Mouse (Mus musculus): Measurements from ENCODE around the gene Cherp. TPM values are rescaled to one million over a fixed set of nuclear protein-coding genes. Genes with fewer than 3 reads are reported as not detected.

Cherp gene
- polyA plus RNA-seq, 1 experiment from 2014 or later = 15.6 TPM

- TF ChIP-seq CTCF (IDR thresholded peaks at IDR 0.05; ENCODE audit: low read depth) (no peak), EP300 (optimal IDR thresholded peaks at IDR 0.05) (no peak)
- Histone ChIP-seq H3K4me2 (replicated peaks; ENCODE audit: low read depth) (no peak overlapping the region), H3K4me1 (replicated peaks; ENCODE audit: control insufficient read depth, insufficient read depth) (peaks cover 7% of the 10 kb centered on the region; the same call in 1 of the 2 replicates), H3K27me3 (ENCODE audit: control insufficient read depth, insufficient read depth, low read length) (no peaks in the 10 kb centered on the region), H3K4me3 (ENCODE audit: low read depth, low read length) (no peak overlapping the region), H3K9me3 (ENCODE audit: control insufficient read depth, low read length) (no peaks in the 10 kb centered on the region), H3K9ac (ENCODE audit: low read length) (no peak overlapping the region), H3K36me3 (ENCODE audit: control insufficient read depth, insufficient read depth, low read length) (no peaks in the 10 kb centered on the region; the same call in 1 of the 2 replicates), H3K27ac (replicated peaks) (no peak overlapping the region)
- no peak for ATAC-seq (ENCODE audit: low FRiP score, low TSS enrichment)
- WGBS = 88% methylated on average over 4 of the region's 4 CpGs
- no peak for DNase-seq (ENCODE audit: low spot score)
Measured at GRCm38 (mm10) chr8:72418073-72418472, 57.0 kb downstream of the Cherp start.

GRCm38 (mm10) chr8:72415252-72415651 lies 59.8 kb downstream of the Cherp start:
- 51% methylated on average over 2 of the region's 2 CpGs for whole genome bisulfite sequencing
- Histone ChIP-seq H3K27ac (replicated peaks) (no peak overlapping the region), H3K27me3 (ENCODE audit: control insufficient read depth, insufficient read depth, low read length) (no peaks in the 10 kb centered on the region), H3K4me1 (replicated peaks; ENCODE audit: control insufficient read depth, insufficient read depth) (peaks cover 4% of the 10 kb centered on the region; the same call in 1 of the 2 replicates), H3K9me3 (ENCODE audit: control insufficient read depth, low read length) (no peaks in the 10 kb centered on the region), H3K9ac (ENCODE audit: low read length) (no peak overlapping the region; the same call in 1 of the 2 replicates), H3K36me3 (ENCODE audit: control insufficient read depth, insufficient read depth, low read length) (no peaks in the 10 kb centered on the region; the same call in 1 of the 2 replicates), H3K4me2 (replicated peaks; ENCODE audit: low read depth) (no peak overlapping the region), H3K4me3 (ENCODE audit: low read depth, low read length) (no peak overlapping the region)
- DNase-seq (ENCODE audit: low spot score) (no peak), ATAC-seq (ENCODE audit: low FRiP score, low TSS enrichment) (no peak)
- TF ChIP-seq CTCF (IDR thresholded peaks at IDR 0.05; ENCODE audit: low read depth) (no peak), EP300 (optimal IDR thresholded peaks at IDR 0.05) (no peak)

DNA sequence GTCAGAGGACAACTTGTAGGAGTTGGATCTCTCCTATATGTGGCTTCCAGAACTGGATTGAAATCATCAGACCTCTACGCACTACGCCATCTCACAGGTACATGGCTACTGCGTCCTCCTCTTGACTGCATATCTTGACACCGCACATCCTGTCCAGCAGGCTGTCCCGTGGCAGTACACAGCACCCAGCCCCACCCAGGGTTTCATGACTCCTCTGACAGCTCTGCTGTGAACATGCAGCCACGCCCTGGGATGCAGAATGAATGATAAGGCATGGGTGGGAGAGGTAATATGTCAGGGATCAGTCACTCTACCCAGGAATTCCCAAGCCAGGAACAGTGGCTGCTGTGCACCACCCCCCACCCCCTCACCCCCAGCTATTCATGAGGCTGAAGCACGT lies 61.2 kb downstream of the Cherp start:
- DNase-seq (ENCODE audit: low spot score) (peak; percentile 55), ATAC-seq (ENCODE audit: low FRiP score, low TSS enrichment) (peak; percentile 80)
- no peak overlapping the region for H3K4me2 ChIP-seq (replicated peaks; ENCODE audit: low read depth)
- no peaks in the 10 kb centered on the region for H3K9me3 ChIP-seq (ENCODE audit: control insufficient read depth, low read length)
- no peaks in the 10 kb centered on the region for H3K27me3 ChIP-seq (ENCODE audit: control insufficient read depth, insufficient read depth, low read length)
- no peak for TF ChIP-seq EP300 (optimal IDR thresholded peaks at IDR 0.05)
- no peak; the same call in 1 of the 2 replicates for TF ChIP-seq CTCF (IDR thresholded peaks at IDR 0.05; ENCODE audit: low read depth)
- 65% methylated on average over 7 of the region's 7 CpGs for WGBS
- peak overlapping the region; percentile 85 for H3K27ac ChIP-seq (replicated peaks)
- no peak overlapping the region for H3K4me3 ChIP-seq (ENCODE audit: low read depth, low read length)
- H3K4me1 ChIP-seq (replicated peaks; ENCODE audit: control insufficient read depth, insufficient read depth) = no peaks in the 10 kb centered on the region
- no peak overlapping the region for H3K9ac ChIP-seq (ENCODE audit: low read length)
- H3K36me3 ChIP-seq (ENCODE audit: control insufficient read depth, insufficient read depth, low read length) = no peaks in the 10 kb centered on the region; the same call in 1 of the 2 replicates

Small RNA genes within 50 kb of the gene (microRNA-seq; reads per million reads assigned to microRNA genes)
- 0.96 reads per million for gene Mir7068

Other genes with a start within 250 kb of the Cherp start
- gene Ap1m1, start 235.2 kb downstream of the Cherp start, polyA plus RNA-seq (2015; fragmentation: Nextera tagmentation; extraction: Ambion mirVana) = 38.2 and 42.0 TPM in 2 replicates
- 9.6 and 9.9 TPM in 2 replicates for gene Gm10282, start 170.0 kb downstream of the Cherp start, polyA plus RNA-seq (2015; fragmentation: Nextera tagmentation; extraction: Ambion mirVana)
- gene Klf2, start 156.2 kb downstream of the Cherp start, polyA plus RNA-seq (2015; fragmentation: Nextera tagmentation; extraction: Ambion mirVana) = 9.5 and 11.1 TPM in 2 replicates
- gene Eps15l1, start 53.8 kb downstream of the Cherp start, polyA plus RNA-seq (2015; fragmentation: Nextera tagmentation; extraction: Ambion mirVana) = 20.7 and 23.5 TPM in 2 replicates
- 5.4 TPM in 2 replicates for gene Calr3, start 31.4 kb downstream of the Cherp start, polyA plus RNA-seq (2015; fragmentation: Nextera tagmentation; extraction: Ambion mirVana)
- gene 1700030K09Rik, start 31.3 kb downstream of the Cherp start, polyA plus RNA-seq (2015; fragmentation: Nextera tagmentation; extraction: Ambion mirVana) = 4.2 and 5.4 TPM in 2 replicates
- 8.5 TPM in 2 replicates for gene Slc35e1, start 17.4 kb upstream of the Cherp start, polyA plus RNA-seq (2015; fragmentation: Nextera tagmentation; extraction: Ambion mirVana)
- gene Med26, start 73.0 kb upstream of the Cherp start, polyA plus RNA-seq (2015; fragmentation: Nextera tagmentation; extraction: Ambion mirVana) = 7.1 and 7.4 TPM in 2 replicates
- gene Smim7, start 95.9 kb upstream of the Cherp start, polyA plus RNA-seq (2015; fragmentation: Nextera tagmentation; extraction: Ambion mirVana) = 117 and 118 TPM in 2 replicates
- 12.5 and 14.4 TPM in 2 replicates for gene Tmem38a, start 96.8 kb upstream of the Cherp start, polyA plus RNA-seq (2015; fragmentation: Nextera tagmentation; extraction: Ambion mirVana)
- gene Nwd1, start 171.5 kb upstream of the Cherp start, polyA plus RNA-seq (2015; fragmentation: Nextera tagmentation; extraction: Ambion mirVana) = 0.02 and 0.15 TPM in 2 replicates
- 188 and 197 TPM in 2 replicates for gene Sin3b, start 248.1 kb upstream of the Cherp start, polyA plus RNA-seq (2015; fragmentation: Nextera tagmentation; extraction: Ambion mirVana)

All from stomach, postnatal 0 days (tissue).